Mouse (Mus musculus) hindbrain, embryonic 12.5 days (tissue): ENCODE measurements around the gene Acap1. TPM values are rescaled to one million over a fixed set of nuclear protein-coding genes. Genes with fewer than 3 reads are reported as not detected.
"Not testable (repeated sequence)": the region's sequence is repeated elsewhere in the genome, so short reads cannot be mapped to it uniquely, and the experiment has no call there.

Source experiments
- ATAC-seq: fragments of 200-750 bp; cut with Nextera tagmentation; 2 replicates; pipeline ENCODE4 v1.8.0; 2017; ENCODE audit warnings: moderate TSS enrichment; ENCODE audit not compliant: low FRiP score
- H3K27ac ChIP-seq: fragments of 300-500 bp; sonication (generic); 2 replicates; pipeline ENCODE4 v1.5.1; 2016; ENCODE audit warnings: mild to moderate bottlenecking
- H3K27me3 ChIP-seq: fragments of 300-500 bp; sonication (generic); 2 replicates; pipeline ENCODE4 v1.6.1; 2016; ENCODE audit warnings: mild to moderate bottlenecking
- H3K36me3 ChIP-seq: fragments of 300-500 bp; sonication (generic); 2 replicates; pipeline ENCODE4 v1.6.1; 2016; ENCODE audit warnings: mild to moderate bottlenecking
- H3K4me1 ChIP-seq: fragments of 300-500 bp; sonication (generic); 2 replicates; pipeline ENCODE4 v1.6.1; 2016
- H3K4me2 ChIP-seq: fragments of 300-500 bp; sonication (generic); replicated peaks from 2 replicates; pipeline ENCODE4 v1.6.1; 2016; ENCODE audit warnings: mild to moderate bottlenecking
- H3K4me3 ChIP-seq: fragments of 300-500 bp; sonication (generic); 2 replicates; pipeline ENCODE4 v1.5.1; 2016; ENCODE audit warnings: mild to moderate bottlenecking
- H3K9ac ChIP-seq: fragments of 300-500 bp; sonication (generic); 2 replicates; pipeline ENCODE4 v1.6.1; 2016; ENCODE audit warnings: mild to moderate bottlenecking, moderate library complexity
- H3K9me3 ChIP-seq: fragments of 300-500 bp; sonication (generic); replicated peaks from 2 replicates; pipeline ENCODE4 v1.6.1; 2016; ENCODE audit warnings: mild to moderate bottlenecking
- WGBS: fragments of 180-500 bp; shearing (Covaris S2); methylation state at CpG from one replicate; pipeline ENCODE4 v1.1.7; 2016; 5-methylcytosine and 5-hydroxymethylcytosine counted together
- polyA plus RNA-seq: library from polyadenylated mRNA; unstranded; fragments of >200 nt; fragmentation: Nextera tagmentation; extraction: Ambion mirVana; gene quantifications from 2 replicates; pipeline ENCODE4 v1.2.1, GENCODE M21; 2016

Acap1 gene
- polyA plus RNA-seq, 1 experiment from 2014 or later = 0.92 TPM

- Histone ChIP-seq H3K9ac (0 out of 2 replicates have a peak overlapping the region, but pooled peaks have one; percentile 18), H3K36me3 (no peaks in the 10 kb centered on the region), H3K9me3 (no peaks in the 10 kb centered on the region), H3K4me3 (no peak overlapping the region), H3K4me2 (no peak overlapping the region), H3K4me1 (peaks cover 27% of the 10 kb centered on the region), H3K27ac (no peak overlapping the region), H3K27me3 (peaks cover 24% of the 10 kb centered on the region)
- 82% methylated on average over 3 of the region's 3 CpGs for WGBS
- no peak for ATAC-seq
Measured at GRCm38 (mm10) chr11:69878399-69878798, 16.9 kb downstream of the Acap1 start.

- ATAC-seq = no peak
- 92% methylated on average over 11 of the region's 11 CpGs for WGBS
Measured at GRCm38 (mm10) chr11:69877878-69878277, 17.5 kb downstream of the Acap1 start, which contains the start of gene Tmem95. TSS of gene Tmem95 (minus strand) at chr11:69878018.

GRCm38 (mm10) chr11:69876867-69877266 is 18.5 kb downstream of the Acap1 start:
- Histone ChIP-seq H3K9me3 (no peaks in the 10 kb centered on the region), H3K27ac (no peak overlapping the region), H3K9ac (peak overlapping the region; percentile 29; the same call in 1 of the 2 replicates), H3K4me1 (peaks cover 27% of the 10 kb centered on the region), H3K4me2 (peak overlapping the region; percentile 44), H3K27me3 (peaks cover 16% of the 10 kb centered on the region), H3K4me3 (0 out of 2 replicates have a peak overlapping the region, but pooled peaks have one; percentile 6), H3K36me3 (no peaks in the 10 kb centered on the region)
- WGBS = under 1% methylated on average over 12 of the region's 12 CpGs
- 0 out of 2 replicates have a peak, but pooled peaks have one; percentile 34 for ATAC-seq

More at GRCm38 (mm10) chr11:69877878-69878277, 17.5 kb downstream of the Acap1 start, which contains the start of gene Tmem95:
- Histone ChIP-seq H3K9me3 (no peaks in the 10 kb centered on the region), H3K9ac (peak within 1 kb of the TSS; percentile 29; the same call in 1 of the 2 replicates), H3K36me3 (no peaks in the 10 kb centered on the region), H3K4me3 (0 out of 2 replicates have a peak within 1 kb of the TSS, but pooled peaks have one; percentile 6), H3K27ac (no peak within 1 kb of the TSS; the same call in 1 of the 2 replicates), H3K27me3 (peaks cover 24% of the 10 kb centered on the region), H3K4me2 (peak within 1 kb of the TSS; percentile 44), H3K4me1 (peaks cover 27% of the 10 kb centered on the region)

- 67% methylated on average over 7 of the region's 7 CpGs for WGBS
- Histone ChIP-seq H3K4me1 (peaks cover 24% of the 10 kb centered on the region), H3K27me3 (peaks cover 12% of the 10 kb centered on the region), H3K9ac (no peak overlapping the region), H3K4me3 (no peak overlapping the region), H3K27ac (peak overlapping the region; percentile 17; the same call in 1 of the 2 replicates), H3K36me3 (no peaks in the 10 kb centered on the region), H3K4me2 (no peak overlapping the region), H3K9me3 (no peaks in the 10 kb centered on the region)
- ATAC-seq = no peak
Measured at GRCm38 (mm10) chr11:69876186-69876585, 19.2 kb downstream of the Acap1 start.

- 87% methylated on average over 4 of the region's 4 CpGs for WGBS
- H3K9me3 ChIP-seq = no peaks in the 10 kb centered on the region
- no peak overlapping the region for H3K4me3 ChIP-seq
- H3K4me1 ChIP-seq = peaks cover 5% of the 10 kb centered on the region
- H3K36me3 ChIP-seq = no peaks in the 10 kb centered on the region
- H3K4me2 ChIP-seq = no peak overlapping the region
- ATAC-seq = no peak
- no peak overlapping the region for H3K9ac ChIP-seq
- H3K27me3 ChIP-seq = no peaks in the 10 kb centered on the region; the same call in 1 of the 2 replicates
- no peak overlapping the region for H3K27ac ChIP-seq
Measured at GRCm38 (mm10) chr11:69872451-69872850, 22.9 kb downstream of the Acap1 start.

GRCm38 (mm10) chr11:69871822-69872221 is 23.5 kb downstream of the Acap1 start:
- H3K36me3 ChIP-seq = no peaks in the 10 kb centered on the region
- H3K9me3 ChIP-seq = no peaks in the 10 kb centered on the region
- H3K27me3 ChIP-seq = peaks cover 4% of the 10 kb centered on the region; the same call in 1 of the 2 replicates
- H3K27ac ChIP-seq = no peak overlapping the region
- no peak overlapping the region for H3K9ac ChIP-seq
- H3K4me3 ChIP-seq = no peak overlapping the region
- WGBS = 86% methylated on average over 7 of the region's 7 CpGs
- H3K4me1 ChIP-seq = no peaks in the 10 kb centered on the region
- no peak for ATAC-seq
- no peak overlapping the region for H3K4me2 ChIP-seq

GRCm38 (mm10) chr11:69870289-69871069 is 24.9 kb downstream of the Acap1 start:
- Histone ChIP-seq H3K36me3 (no peaks in the 10 kb centered on the region), H3K4me2 (no peak overlapping the region), H3K4me3 (no peak overlapping the region), H3K4me1 (no peaks in the 10 kb centered on the region), H3K9ac (no peak overlapping the region), H3K27me3 (peaks cover 5% of the 10 kb centered on the region; the same call in 1 of the 2 replicates), H3K27ac (no peak overlapping the region), H3K9me3 (no peaks in the 10 kb centered on the region)
- WGBS = 95% methylated on average over 2 of the region's 2 CpGs
- ATAC-seq = no peak

GRCm38 (mm10) chr11:69867335-69867734 is 28.0 kb downstream of the Acap1 start:
- whole genome bisulfite sequencing = 74% methylated on average over 9 of the region's 9 CpGs
- Histone ChIP-seq H3K9ac (no peak overlapping the region), H3K27ac (no peak overlapping the region), H3K9me3 (no peaks in the 10 kb centered on the region), H3K36me3 (no peaks in the 10 kb centered on the region), H3K4me2 (no peak overlapping the region), H3K4me3 (no peak overlapping the region), H3K4me1 (no peaks in the 10 kb centered on the region), H3K27me3 (0 out of 2 replicates have a peak, but pooled peaks cover 5% of the 10 kb centered on the region)
- no peak for ATAC-seq

- Histone ChIP-seq H3K4me3 (no peak overlapping the region), H3K9me3 (no peaks in the 10 kb centered on the region), H3K27ac (no peak overlapping the region), H3K4me2 (no peak overlapping the region), H3K9ac (no peak overlapping the region), H3K27me3 (0 out of 2 replicates have a peak, but pooled peaks cover 5% of the 10 kb centered on the region), H3K4me1 (no peaks in the 10 kb centered on the region), H3K36me3 (no peaks in the 10 kb centered on the region)
- WGBS = 87% methylated on average over 9 of the region's 9 CpGs
- ATAC-seq = no peak
Measured at GRCm38 (mm10) chr11:69865561-69865960, 29.8 kb downstream of the Acap1 start.

- 61% methylated on average over 8 of the region's 8 CpGs for WGBS
- no peak for ATAC-seq
- Histone ChIP-seq H3K27ac (no peak overlapping the region), H3K9me3 (no peaks in the 10 kb centered on the region), H3K4me1 (no peaks in the 10 kb centered on the region), H3K4me3 (no peak overlapping the region), H3K36me3 (no peaks in the 10 kb centered on the region), H3K4me2 (no peak overlapping the region), H3K27me3 (peaks cover 10% of the 10 kb centered on the region), H3K9ac (no peak overlapping the region)
Measured at GRCm38 (mm10) chr11:69864138-69864860, 31.0 kb downstream of the Acap1 start.

- not testable (repeated sequence) for H3K9ac ChIP-seq, H3K4me1 ChIP-seq, H3K36me3 ChIP-seq, H3K9me3 ChIP-seq, ATAC-seq, H3K4me3 ChIP-seq, H3K27ac ChIP-seq, H3K4me2 ChIP-seq
- peaks cover 15% of the 10 kb centered on the region for H3K27me3 ChIP-seq
- 78% methylated on average over 3 of the region's 3 CpGs for WGBS
Measured at GRCm38 (mm10) chr11:69863729-69864128, 31.6 kb downstream of the Acap1 start.
